Mouse (Mus musculus) forebrain, embryonic 13.5 days (tissue): ENCODE data around the gene Prpf6. TPM values are rescaled to one million over a fixed set of nuclear protein-coding genes. Genes with fewer than 3 reads are reported as not detected.

Source experiments
- ATAC-seq: fragments of 200-750 bp; cut with Nextera tagmentation; 2 replicates; pipeline ENCODE4 v1.8.0; 2017
- H3K27ac ChIP-seq: fragments of 300-500 bp; sonication (generic); 2 replicates; pipeline ENCODE4 v1.5.1; 2015; ENCODE audit warnings: inconsistent platforms, mild to moderate bottlenecking, moderate library complexity
- H3K27me3 ChIP-seq: fragments of 300-500 bp; sonication (generic); 2 replicates; pipeline ENCODE4 v1.6.1; 2015; ENCODE audit warnings: mild to moderate bottlenecking, inconsistent platforms
- H3K36me3 ChIP-seq: fragments of 300-500 bp; sonication (generic); 2 replicates; pipeline ENCODE4 v1.6.1; 2015; ENCODE audit warnings: mild to moderate bottlenecking, inconsistent platforms; ENCODE audit not compliant: poor library complexity, severe bottlenecking
- H3K4me1 ChIP-seq: fragments of 300-500 bp; sonication (generic); 2 replicates; pipeline ENCODE4 v1.6.1; 2015; ENCODE audit warnings: inconsistent platforms
- H3K4me2 ChIP-seq: fragments of 300-500 bp; sonication (generic); 2 replicates; pipeline ENCODE4 v1.6.1; 2015; ENCODE audit warnings: inconsistent platforms, mild to moderate bottlenecking, moderate library complexity
- H3K4me3 ChIP-seq: fragments of 300-500 bp; sonication (generic); 2 replicates; pipeline ENCODE4 v1.5.1; 2015; ENCODE audit warnings: mild to moderate bottlenecking, inconsistent platforms
- H3K9ac ChIP-seq: fragments of 300-500 bp; sonication (generic); 2 replicates; pipeline ENCODE4 v1.6.1; 2015; ENCODE audit warnings: mild to moderate bottlenecking, inconsistent platforms
- H3K9me3 ChIP-seq: fragments of 300-500 bp; sonication (generic); replicated peaks from 2 replicates; pipeline ENCODE4 v1.6.1; 2016; ENCODE audit warnings: inconsistent platforms
- WGBS: fragments of 180-500 bp; shearing (Covaris S2); methylation state at CpG from one replicate; pipeline ENCODE4 v1.1.7; 2015; 5-methylcytosine and 5-hydroxymethylcytosine counted together
- polyA plus RNA-seq: library from polyadenylated mRNA; unstranded; fragments of >200 nt; fragmentation: Nextera tagmentation; extraction: Ambion mirVana; gene quantifications from 2 replicates; pipeline ENCODE4 v1.2.1, GENCODE M21; 2015

Gene Prpf6
- polyA plus RNA-seq, 1 experiment from 2014 or later, result 67.9 TPM

- Histone ChIP-seq H3K4me2 (0 out of 2 replicates have a peak overlapping the region, but pooled peaks have one; percentile 61), H3K27me3 (peaks cover 76% of the 10 kb centered on the region), H3K9me3 (no peaks in the 10 kb centered on the region), H3K4me1 (peaks cover 32% of the 10 kb centered on the region), H3K27ac (no peak overlapping the region), H3K36me3 (no peaks in the 10 kb centered on the region), H3K9ac (no peak overlapping the region), H3K4me3 (peak overlapping the region; percentile 38; the same call in 1 of the 2 replicates)
- ATAC-seq, result no peak
- WGBS, result 21% methylated on average over 7 of the region's 7 CpGs
Measured at GRCm38 (mm10) chr2:181671984-181672383, 80.3 kb downstream of the Prpf6 start.

DNA sequence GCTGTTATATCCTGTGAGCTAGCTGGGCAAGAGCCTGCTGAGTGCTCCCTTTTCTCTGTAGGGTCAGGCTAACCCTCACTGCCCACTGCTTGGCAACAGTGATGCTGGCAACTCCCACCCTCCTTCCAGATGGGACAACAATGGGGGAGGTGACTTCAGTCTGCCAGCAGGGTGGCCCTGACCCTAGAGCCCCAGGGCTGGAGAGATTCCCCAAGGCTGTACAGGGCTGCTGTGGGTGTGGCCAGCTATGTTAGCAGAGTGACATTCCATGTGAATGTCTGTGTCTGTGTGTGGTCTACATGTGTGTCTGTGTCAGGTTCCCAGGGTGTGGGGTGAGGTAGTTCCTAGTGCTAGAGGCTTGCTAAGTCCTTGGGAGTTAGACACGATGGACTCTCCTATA lies 81.8 kb downstream of the Prpf6 start:
- peaks cover 32% of the 10 kb centered on the region for H3K4me1 ChIP-seq
- peaks cover 67% of the 10 kb centered on the region for H3K27me3 ChIP-seq
- 67% methylated on average over 1 of the region's 1 CpGs for WGBS

GRCm38 (mm10) chr2:181674934-181675333 lies 83.3 kb downstream of the Prpf6 start:
- no peaks in the 10 kb centered on the region for H3K36me3 ChIP-seq
- H3K4me2 ChIP-seq, result no peak overlapping the region
- peaks cover 53% of the 10 kb centered on the region for H3K27me3 ChIP-seq
- H3K9me3 ChIP-seq, result no peaks in the 10 kb centered on the region
- 87% methylated on average over 4 of the region's 4 CpGs for WGBS
- peaks cover 38% of the 10 kb centered on the region for H3K4me1 ChIP-seq
- H3K9ac ChIP-seq, result no peak overlapping the region
- ATAC-seq, result no peak
- H3K4me3 ChIP-seq, result no peak overlapping the region
- H3K27ac ChIP-seq, result no peak overlapping the region

More for the DNA sequence above, 81.8 kb downstream of the Prpf6 start:
- Histone ChIP-seq H3K36me3 (no peaks in the 10 kb centered on the region), H3K9ac (no peak overlapping the region), H3K9me3 (no peaks in the 10 kb centered on the region), H3K4me2 (no peak overlapping the region), H3K4me3 (no peak overlapping the region), H3K27ac (no peak overlapping the region)
- no peak for ATAC-seq

DNA sequence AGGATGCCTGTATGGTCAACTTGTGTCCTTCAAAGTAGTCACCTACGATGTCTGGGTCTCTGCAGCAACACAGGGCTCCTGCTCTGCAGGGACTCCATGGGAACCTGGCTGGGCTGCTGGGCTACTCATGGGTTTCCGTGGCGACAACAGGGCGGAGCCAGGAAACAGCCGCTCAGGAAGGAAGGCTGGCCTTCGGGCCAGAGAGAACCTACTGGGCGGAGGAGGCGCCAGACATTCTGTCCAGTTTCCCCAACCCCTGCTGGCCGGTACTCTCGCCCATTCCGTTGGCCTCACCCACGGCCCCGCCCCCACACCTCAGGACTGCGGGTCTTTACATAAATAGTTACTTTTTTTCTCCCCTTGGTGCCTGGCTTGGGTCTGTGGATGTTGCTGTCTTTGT lies 83.8 kb downstream of the Prpf6 start:
- Histone ChIP-seq H3K27me3 (peaks cover 48% of the 10 kb centered on the region), H3K4me2 (peak overlapping the region; percentile 48), H3K27ac (no peak overlapping the region), H3K9me3 (no peaks in the 10 kb centered on the region), H3K4me1 (peaks cover 36% of the 10 kb centered on the region), H3K36me3 (no peaks in the 10 kb centered on the region), H3K4me3 (no peak overlapping the region), H3K9ac (peak overlapping the region; percentile 21; the same call in 1 of the 2 replicates)
- 1% methylated on average over 14 of the region's 14 CpGs for WGBS
- no peak for ATAC-seq

DNA sequence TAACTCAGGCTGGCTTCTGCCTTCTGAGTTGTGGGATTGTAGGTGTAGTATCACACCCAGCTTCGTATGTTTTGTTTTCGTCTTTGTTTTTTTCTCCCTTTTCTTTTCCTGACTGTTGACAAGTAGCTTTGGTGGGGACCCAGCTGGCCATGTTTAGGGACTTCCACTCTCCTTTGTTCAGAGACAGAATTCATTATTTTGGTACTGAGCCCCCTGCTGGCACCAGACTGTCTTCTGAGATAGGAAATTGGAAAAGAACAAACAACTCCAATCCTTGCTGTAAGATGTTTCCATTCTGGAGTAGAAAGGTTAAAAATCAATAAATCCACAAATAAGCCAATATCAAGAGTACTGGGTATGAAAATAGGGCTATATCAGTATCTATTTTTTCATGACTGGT lies 84.8 kb downstream of the Prpf6 start:
- Histone ChIP-seq H3K4me2 (no peak overlapping the region), H3K27me3 (peaks cover 38% of the 10 kb centered on the region), H3K27ac (0 out of 2 replicates have a peak overlapping the region, but pooled peaks have one; percentile 2), H3K4me3 (no peak overlapping the region), H3K9me3 (no peaks in the 10 kb centered on the region), H3K4me1 (peaks cover 36% of the 10 kb centered on the region), H3K36me3 (no peaks in the 10 kb centered on the region), H3K9ac (no peak overlapping the region)
- WGBS, result 16% methylated on average over 2 of the region's 2 CpGs
- ATAC-seq, result no peak

- Histone ChIP-seq H3K4me3 (no peak overlapping the region), H3K4me1 (peaks cover 39% of the 10 kb centered on the region), H3K9me3 (no peaks in the 10 kb centered on the region), H3K36me3 (no peaks in the 10 kb centered on the region), H3K27ac (no peak overlapping the region), H3K4me2 (no peak overlapping the region), H3K27me3 (peaks cover 30% of the 10 kb centered on the region), H3K9ac (no peak overlapping the region)
- WGBS, result 56% methylated on average over 5 of the region's 5 CpGs
- ATAC-seq, result no peak
Measured at GRCm38 (mm10) chr2:181677096-181677754, 85.6 kb downstream of the Prpf6 start.

DNA sequence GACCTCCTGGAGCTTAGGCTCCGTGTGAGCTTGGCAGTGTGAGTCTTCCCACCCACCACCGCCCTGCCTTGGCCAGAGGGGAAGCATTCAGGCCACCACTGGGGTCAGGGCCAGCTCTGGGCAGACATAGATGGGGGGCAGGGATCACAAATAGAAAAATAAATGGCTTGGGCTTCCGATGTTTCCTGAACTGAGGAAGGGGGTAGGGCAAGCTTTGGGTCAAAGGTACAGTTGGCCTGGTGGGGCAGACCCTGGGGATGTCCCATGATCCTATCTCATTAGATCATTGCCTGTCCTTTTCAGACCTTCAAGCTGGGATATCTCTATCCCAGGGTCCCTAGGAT lies 86.1 kb downstream of the Prpf6 start:
- no peak for ATAC-seq
- Histone ChIP-seq H3K9ac (no peak overlapping the region), H3K4me2 (no peak overlapping the region), H3K36me3 (no peaks in the 10 kb centered on the region), H3K4me3 (no peak overlapping the region), H3K4me1 (peaks cover 39% of the 10 kb centered on the region), H3K27me3 (peaks cover 25% of the 10 kb centered on the region), H3K9me3 (no peaks in the 10 kb centered on the region), H3K27ac (no peak overlapping the region)
- 71% methylated on average over 3 of the region's 3 CpGs for WGBS

GRCm38 (mm10) chr2:181678780-181679179 lies 87.1 kb downstream of the Prpf6 start:
- Histone ChIP-seq H3K27ac (no peak overlapping the region), H3K36me3 (no peaks in the 10 kb centered on the region), H3K4me1 (peaks cover 39% of the 10 kb centered on the region), H3K9me3 (no peaks in the 10 kb centered on the region), H3K9ac (no peak overlapping the region), H3K4me2 (no peak overlapping the region), H3K27me3 (peaks cover 14% of the 10 kb centered on the region), H3K4me3 (no peak overlapping the region)
- 57% methylated on average over 1 of the region's 1 CpGs for WGBS
- ATAC-seq, result peak; percentile 66

GRCm38 (mm10) chr2:181679951-181680715 lies 88.5 kb downstream of the Prpf6 start, which contains the start of gene Tcea2:
TSS of gene Tcea2 (plus strand) at chr2:181680310.
- H3K27ac ChIP-seq, result no peak within 1 kb of the TSS; the same call in 1 of the 2 replicates
- 0 out of 2 replicates have a peak, but pooled peaks cover under 1% of the 10 kb centered on the region for H3K27me3 ChIP-seq
- peaks cover 36% of the 10 kb centered on the region for H3K4me1 ChIP-seq
- under 1% methylated on average over 68 of the region's 69 CpGs for WGBS
- H3K36me3 ChIP-seq, result no peaks in the 10 kb centered on the region
- peak within 1 kb of the TSS; percentile 85 for H3K4me2 ChIP-seq
- peak; percentile 66 for ATAC-seq
- H3K9me3 ChIP-seq, result no peaks in the 10 kb centered on the region
- H3K4me3 ChIP-seq, result peak within 1 kb of the TSS; percentile 63
- peak within 1 kb of the TSS; percentile 92 for H3K9ac ChIP-seq

- peak; percentile 30 for ATAC-seq
- Histone ChIP-seq H3K4me3 (peak overlapping the region; percentile 63), H3K9me3 (no peaks in the 10 kb centered on the region), H3K4me2 (peak overlapping the region; percentile 85), H3K9ac (peak overlapping the region; percentile 92), H3K27me3 (no peaks in the 10 kb centered on the region), H3K4me1 (peaks cover 30% of the 10 kb centered on the region), H3K36me3 (peaks cover 5% of the 10 kb centered on the region; the same call in 1 of the 2 replicates), H3K27ac (no peak overlapping the region)
- 21% methylated on average over 7 of the region's 7 CpGs for WGBS
Measured at GRCm38 (mm10) chr2:181680716-181681117, 89.0 kb downstream of the Prpf6 start.

- peaks cover 17% of the 10 kb centered on the region for H3K36me3 ChIP-seq
- no peaks in the 10 kb centered on the region for H3K27me3 ChIP-seq
- 100% methylated on average over 1 of the region's 1 CpGs for WGBS
- H3K9me3 ChIP-seq, result no peaks in the 10 kb centered on the region
- H3K4me1 ChIP-seq, result peaks cover 22% of the 10 kb centered on the region
- no peak overlapping the region for H3K4me2 ChIP-seq
- no peak overlapping the region for H3K9ac ChIP-seq
- ATAC-seq, result no peak
- no peak overlapping the region for H3K4me3 ChIP-seq
- no peak overlapping the region for H3K27ac ChIP-seq
Measured at GRCm38 (mm10) chr2:181681978-181682377, 90.3 kb downstream of the Prpf6 start.

- 64% methylated on average over 4 of the region's 4 CpGs for WGBS
- Histone ChIP-seq H3K9ac (no peak overlapping the region), H3K4me3 (no peak overlapping the region), H3K9me3 (no peaks in the 10 kb centered on the region), H3K27me3 (no peaks in the 10 kb centered on the region), H3K27ac (no peak overlapping the region), H3K4me2 (no peak overlapping the region), H3K36me3 (peaks cover 31% of the 10 kb centered on the region), H3K4me1 (peaks cover 22% of the 10 kb centered on the region)
- no peak for ATAC-seq
Measured at GRCm38 (mm10) chr2:181683381-181683780, 91.7 kb downstream of the Prpf6 start.
